Mouse (Mus musculus): ENCODE data around the gene Zpbp2. TPM values are rescaled to one million over a fixed set of nuclear protein-coding genes. Genes with fewer than 3 reads are reported as not detected.

Gene Zpbp2
- total and polyA plus RNA-seq, 3 experiments = 0.12 to 0.58 TPM; not detected in 1

DNA sequence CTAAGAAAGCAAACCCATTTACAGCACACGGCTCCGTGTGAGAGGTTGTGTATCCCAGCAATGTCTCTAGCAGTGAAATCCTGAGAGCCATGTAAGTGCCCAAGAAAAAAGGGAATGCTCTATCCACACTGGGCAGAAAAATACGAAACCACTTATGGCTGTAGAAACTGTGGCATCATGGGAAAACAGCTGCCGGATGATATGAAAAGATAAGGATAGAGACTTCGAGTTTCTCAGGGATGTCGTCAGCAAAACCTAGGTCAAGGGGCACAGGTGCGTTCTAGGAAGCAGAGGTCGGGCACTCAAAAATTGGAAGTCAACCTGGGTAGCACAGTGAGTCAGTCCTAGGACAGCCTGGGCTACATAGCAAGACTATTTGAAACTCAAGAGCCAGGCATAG lies 38.4 kb downstream of the Zpbp2 start (continued):
- TF ChIP-seq ZKSCAN1 (IDR thresholded peaks at IDR 0.05; ENCODE audit: low read depth, low read length) = no peak
- TF ChIP-seq POLR2AphosphoS2 (IDR thresholded peaks at IDR 0.05; ENCODE audit: low read length) = no peak
- 0 out of 2 replicates have a peak, but pooled peaks have one; percentile 43 for TF ChIP-seq BHLHE40 (IDR thresholded peaks at IDR 0.05; ENCODE audit: borderline replicate concordance, low read depth, low read length)
- no peak for TF ChIP-seq USF1 (IDR thresholded peaks at IDR 0.05; ENCODE audit: low read depth, low read length)
- peak in 1 of 2 experiments; percentile 78; a peak in 3 of 4 replicates for TF ChIP-seq EP300 (IDR thresholded peaks at IDR 0.05; ENCODE audit: low read depth in 1 of 2, low read length in 2 of 2)
- TF ChIP-seq TAL1 (IDR thresholded peaks at IDR 0.05; ENCODE audit: low read length) = peak; percentile 43; the same call in 1 of the 2 replicates

DNA sequence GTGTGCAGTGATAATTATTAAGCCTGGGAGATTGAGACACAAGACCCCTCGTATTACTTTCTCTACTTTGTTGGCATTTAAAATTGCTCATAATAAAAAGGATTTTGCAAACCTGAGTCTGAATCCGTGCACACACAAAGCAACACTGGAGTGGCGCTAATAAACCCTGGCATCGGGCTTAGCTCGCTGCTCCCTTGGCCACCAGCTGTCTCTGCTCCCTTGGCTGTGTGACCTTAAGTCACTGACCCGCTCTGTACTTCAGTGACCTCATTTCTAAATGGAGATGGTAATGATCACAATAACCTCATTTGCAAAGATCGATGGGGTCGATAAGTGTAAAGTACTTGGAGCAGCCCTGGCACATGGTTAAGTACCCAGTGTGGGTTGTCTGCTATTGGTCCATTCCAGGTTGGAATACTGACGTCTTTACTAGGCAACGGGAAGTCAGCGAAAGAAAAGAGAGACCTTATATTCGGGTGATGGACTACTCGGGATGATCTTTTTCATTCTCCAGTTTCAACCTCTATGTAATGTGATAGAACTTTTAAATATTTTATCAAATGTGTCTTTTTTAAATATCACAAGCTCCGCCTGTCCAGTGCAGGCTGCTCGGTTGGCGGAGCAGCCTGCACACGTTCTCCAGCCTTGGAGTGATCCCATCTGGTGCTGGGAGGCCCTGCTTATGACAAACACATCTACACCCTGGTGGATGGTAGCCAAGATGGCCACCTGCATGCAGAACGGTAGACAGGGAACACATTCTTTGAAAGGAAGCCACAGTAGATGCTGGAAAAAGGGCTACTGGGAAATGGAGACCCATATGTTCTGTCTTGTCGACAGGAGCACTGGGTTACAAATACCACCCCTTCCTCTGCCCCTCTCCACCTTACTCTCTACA lies 39.9 kb downstream of the Zpbp2 start:
- H3K36me3 ChIP-seq (ENCODE audit: control insufficient read depth in 1 of 2, insufficient read depth in 2 of 2, low read length in 2 of 2) = peaks cover 0 to 19% of the 10 kb centered on the region in 2 experiments; a peak in 2 of 4 replicates
- H3K79me2 ChIP-seq (ENCODE audit: control insufficient read depth, insufficient read depth, low read length, poor library complexity) = peaks cover 12% of the 10 kb centered on the region
- H3K9ac ChIP-seq (ENCODE audit: control insufficient read depth, low read depth, low read length, poor library complexity, severe bottlenecking) = no peak overlapping the region
- peaks cover 8 to 9% of the 10 kb centered on the region in 2 experiments for H3K27me3 ChIP-seq (ENCODE audit: control insufficient read depth in 1 of 2, insufficient read depth in 2 of 2, low read length in 2 of 2)
- no peaks in the 10 kb centered on the region for H3K9me3 ChIP-seq (replicated peaks; ENCODE audit: insufficient read depth, low read length)
- H3K27ac ChIP-seq (ENCODE audit: control insufficient read depth, low read depth, low read length) = no peak overlapping the region
- DNase-seq (ENCODE audit: low read depth, low spot score) = no peak
- TF ChIP-seq POLR2AphosphoS5 (IDR thresholded peaks at IDR 0.05; ENCODE audit: borderline replicate concordance, low read depth, low read length) (no peak), CHD1 (IDR thresholded peaks at IDR 0.05; ENCODE audit: low read depth, low read length) (no peak), POLR2A (IDR thresholded peaks at IDR 0.05; ENCODE audit: control insufficient read depth in 1 of 2, insufficient read depth in 1 of 2, low read depth in 1 of 2, low read length in 2 of 2, poor library complexity in 1 of 2) (no peak)
- H3K4me1 ChIP-seq (ENCODE audit: control insufficient read depth in 1 of 2, insufficient read depth in 2 of 2, low read length in 2 of 2) = peaks cover 19 to 22% of the 10 kb centered on the region in 2 experiments; a peak in 3 of 4 replicates
- no peak overlapping the region for H3K4me3 ChIP-seq (ENCODE audit: control insufficient read depth in 1 of 2, insufficient read depth in 1 of 2, low read depth in 2 of 2, low read length in 2 of 2)

- no peaks in the 10 kb centered on the region for H3K36me3 ChIP-seq (ENCODE audit: control insufficient read depth in 1 of 2, insufficient read depth in 2 of 2, low read length in 2 of 2)
- peaks cover 0 to 4% of the 10 kb centered on the region in 2 experiments; a peak in 2 of 4 replicates for H3K4me1 ChIP-seq (ENCODE audit: control insufficient read depth in 1 of 2, insufficient read depth in 2 of 2, low read length in 2 of 2)
- H3K4me3 ChIP-seq (ENCODE audit: control insufficient read depth in 1 of 2, insufficient read depth in 1 of 2, low read depth in 2 of 2, low read length in 2 of 2) = no peak overlapping the region
- no peak for DNase-seq (ENCODE audit: low read depth, low spot score)
- H3K9ac ChIP-seq (ENCODE audit: control insufficient read depth, low read depth, low read length, poor library complexity, severe bottlenecking) = no peak overlapping the region
- H3K79me2 ChIP-seq (ENCODE audit: control insufficient read depth, insufficient read depth, low read length, poor library complexity) = no peaks in the 10 kb centered on the region
- no peak overlapping the region for H3K27ac ChIP-seq (ENCODE audit: control insufficient read depth, low read depth, low read length)
- peaks cover 12 to 14% of the 10 kb centered on the region in 2 experiments for H3K27me3 ChIP-seq (ENCODE audit: control insufficient read depth in 1 of 2, insufficient read depth in 2 of 2, low read length in 2 of 2)
- H3K9me3 ChIP-seq (replicated peaks; ENCODE audit: insufficient read depth, low read length) = no peaks in the 10 kb centered on the region
- TF ChIP-seq SMC3 (IDR thresholded peaks at IDR 0.05; ENCODE audit: low read depth, low read length) (no peak), MAZ (IDR thresholded peaks at IDR 0.05; ENCODE audit: low read depth, low read length) (no peak), CTCF (IDR thresholded peaks at IDR 0.05 in 2 of 3, conservative IDR thresholded peaks at IDR 0.05 in 1 of 3; ENCODE audit: control insufficient read depth in 1 of 3, insufficient read depth in 1 of 3, low read depth in 2 of 3, low read length in 3 of 3, poor library complexity in 1 of 3, severe bottlenecking in 1 of 3) (no peak), JUND (IDR thresholded peaks at IDR 0.05; ENCODE audit: low read depth, low read length) (no peak), GABPA (IDR thresholded peaks at IDR 0.05; ENCODE audit: low read depth, low read length) (no peak), UBTF (IDR thresholded peaks at IDR 0.05; ENCODE audit: borderline replicate concordance, insufficient read depth, low read depth, low read length) (no peak), ZNF384 (IDR thresholded peaks at IDR 0.05; ENCODE audit: low read depth, low read length) (no peak), MYB (IDR thresholded peaks at IDR 0.05; ENCODE audit: low read depth, low read length) (no peak), TBP (IDR thresholded peaks at IDR 0.05; ENCODE audit: low read depth, low read length) (no peak), NELFE (IDR thresholded peaks at IDR 0.05; ENCODE audit: low read depth, low read length) (no peak), POLR2AphosphoS2 (IDR thresholded peaks at IDR 0.05; ENCODE audit: low read length) (no peak), USF2 (IDR thresholded peaks at IDR 0.05; ENCODE audit: borderline replicate concordance in 1 of 2, insufficient read depth in 1 of 2, low read depth in 1 of 2, low read length in 2 of 2) (no peak), KAT2A (conservative IDR thresholded peaks at IDR 0.05; ENCODE audit: low read depth, low read length) (no peak), RAD21 (IDR thresholded peaks at IDR 0.05; ENCODE audit: low read depth, low read length) (no peak), ELF1 (IDR thresholded peaks at IDR 0.05; ENCODE audit: low read depth, low read length) (no peak), MXI1 (IDR thresholded peaks at IDR 0.05; ENCODE audit: low read depth, low read length) (no peak), ZMIZ1 (IDR thresholded peaks at IDR 0.05; ENCODE audit: low read depth, low read length) (no peak)
Measured at GRCm38 (mm10) chr11:98595021-98595420, 44.1 kb downstream of the Zpbp2 start.
